Mouse (Mus musculus) fibroblast of lung, adult 2 months (primary cell): ENCODE measurements around the gene Maml3.

ENCODE experiments used
- DNase-seq: peaks from one replicate; pipeline ENCODE4 v3.0.0-alpha.2; 2011; ENCODE audit warnings: low read depth

Gene Maml3

GRCm38 (mm10) chr3:51702701-51703286, 402.1 kb downstream of the Maml3 start:
- DNase-seq, result no peak

GRCm38 (mm10) chr3:51701950-51702349, 402.9 kb downstream of the Maml3 start:
- DNase-seq, result no peak

GRCm38 (mm10) chr3:51701281-51701751, 403.6 kb downstream of the Maml3 start:
- DNase-seq, result no peak

GRCm38 (mm10) chr3:51700731-51701280, 404.1 kb downstream of the Maml3 start:
- DNase-seq, result no peak

GRCm38 (mm10) chr3:51700123-51700522, 404.8 kb downstream of the Maml3 start:
- DNase-seq, result no peak

- no peak for DNase-seq
Observed at GRCm38 (mm10) chr3:51697931-51698330, 406.9 kb downstream of the Maml3 start.

- no peak for DNase-seq
Observed at GRCm38 (mm10) chr3:51695713-51696112, 409.2 kb downstream of the Maml3 start.

GRCm38 (mm10) chr3:51694576-51694975, 410.3 kb downstream of the Maml3 start:
- DNase-seq, result no peak

- DNase-seq, result no peak
Observed at GRCm38 (mm10) chr3:51693196-51693595, 411.7 kb downstream of the Maml3 start.

- DNase-seq, result no peak
Observed at GRCm38 (mm10) chr3:51688725-51689124, 416.2 kb downstream of the Maml3 start.

GRCm38 (mm10) chr3:51686791-51687190, 418.1 kb downstream of the Maml3 start:
- no peak for DNase-seq

- no peak for DNase-seq
Observed at GRCm38 (mm10) chr3:51686316-51686715, 418.6 kb downstream of the Maml3 start.

GRCm38 (mm10) chr3:51685539-51685938, 419.3 kb downstream of the Maml3 start:
- DNase-seq, result no peak

GRCm38 (mm10) chr3:51674963-51675362, 429.9 kb downstream of the Maml3 start:
- no peak for DNase-seq

- DNase-seq, result no peak
Observed at GRCm38 (mm10) chr3:51673408-51674086, 431.3 kb downstream of the Maml3 start.

- no peak for DNase-seq
Observed at GRCm38 (mm10) chr3:51672631-51673030, 432.2 kb downstream of the Maml3 start.

GRCm38 (mm10) chr3:51671071-51671469, 433.8 kb downstream of the Maml3 start:
- DNase-seq, result no peak

- DNase-seq, result peak; percentile 37
Observed at GRCm38 (mm10) chr3:51670414-51671070, 434.3 kb downstream of the Maml3 start.

- no peak for DNase-seq
Observed at GRCm38 (mm10) chr3:51668607-51669006, 436.3 kb downstream of the Maml3 start.

GRCm38 (mm10) chr3:51662557-51662956, 442.3 kb downstream of the Maml3 start:
- no peak for DNase-seq

- DNase-seq, result no peak
Observed at GRCm38 (mm10) chr3:51661880-51662550, 442.9 kb downstream of the Maml3 start.

GRCm38 (mm10) chr3:51661376-51661775, 443.5 kb downstream of the Maml3 start:
- DNase-seq, result no peak
